Mouse (Mus musculus): ENCODE data around the gene Nr2e3. TPM values are rescaled to one million over a fixed set of nuclear protein-coding genes. Genes with fewer than 3 reads are reported as not detected.
A peak's percentile ranks its signal among the peaks of the same experiment; 100 is the strongest.
"Not testable (repeated sequence)": the region's sequence is repeated elsewhere in the genome, so short reads cannot be mapped to it uniquely, and the experiment has no call there.

Gene Nr2e3
- polyA plus RNA-seq, 1 experiment from 2014 or later: 2.6 TPM

- ATAC-seq (ENCODE audit: insufficient number of reproducible peaks, insufficient read depth, low FRiP score, low TSS enrichment, low read depth): peak; percentile 70
- 0 out of 2 replicates have a peak, but pooled peaks cover 3% of the 10 kb centered on the region for H3K27me3 ChIP-seq
- 0 out of 2 replicates have a peak overlapping the region, but pooled peaks have one; percentile 39 for H3K27ac ChIP-seq
- no peak overlapping the region for H3K9ac ChIP-seq
- no peak overlapping the region for H3K4me3 ChIP-seq
- H3K36me3 ChIP-seq: no peaks in the 10 kb centered on the region
- WGBS: 25% methylated on average over 3 of the region's 3 CpGs
- no peaks in the 10 kb centered on the region for H3K9me3 ChIP-seq
- no peak overlapping the region for H3K4me2 ChIP-seq
- H3K4me1 ChIP-seq: peaks cover 25% of the 10 kb centered on the region
Observed at GRCm38 (mm10) chr9:59964367-59964766, 3.9 kb upstream of the Nr2e3 start.

DNA sequence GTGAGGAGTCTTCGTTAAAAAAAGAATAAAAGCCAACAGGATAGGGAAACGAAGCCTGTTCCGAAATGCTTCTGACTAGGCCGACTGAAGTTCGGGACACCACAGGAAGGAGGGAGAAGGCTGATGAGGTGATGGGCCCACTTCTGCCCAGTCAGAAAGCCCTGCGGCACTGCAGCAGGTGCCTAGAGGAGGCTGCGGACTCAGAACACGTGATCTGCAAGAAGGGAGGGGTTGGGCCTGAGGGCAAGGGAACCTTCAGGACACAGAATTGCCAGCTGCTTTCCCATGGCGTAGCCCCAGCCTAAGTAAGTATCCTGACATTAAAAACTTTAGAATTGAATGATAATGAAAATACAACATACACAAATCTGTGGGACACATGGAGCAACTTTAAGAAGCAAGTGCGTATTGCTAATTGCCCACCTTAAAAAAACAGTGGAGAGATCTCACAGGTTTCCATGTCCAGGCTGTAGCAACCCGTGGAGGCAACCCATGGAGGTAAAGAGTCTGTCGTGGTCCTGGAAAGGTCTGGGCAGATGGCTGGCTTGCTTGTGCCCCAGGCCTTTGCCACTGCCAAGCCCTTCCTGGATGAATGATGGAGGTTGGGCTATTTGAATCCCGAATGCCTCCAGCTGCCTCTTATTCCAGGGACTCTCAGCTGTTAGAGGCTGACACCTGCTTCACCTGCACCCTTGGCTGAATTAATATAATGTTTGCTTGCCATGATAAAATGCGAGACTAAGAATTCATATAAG lies 919 bp upstream of the Nr2e3 start:
- no peaks in the 10 kb centered on the region for H3K9me3 ChIP-seq
- H3K36me3 ChIP-seq: no peaks in the 10 kb centered on the region
- H3K4me1 ChIP-seq: peaks cover 30% of the 10 kb centered on the region
- ATAC-seq (ENCODE audit: insufficient number of reproducible peaks, insufficient read depth, low FRiP score, low TSS enrichment, low read depth): no peak
- 51% methylated on average over 14 of the region's 14 CpGs for WGBS
- H3K27me3 ChIP-seq: no peaks in the 10 kb centered on the region
- no peak overlapping the region for H3K4me3 ChIP-seq
- no peak overlapping the region for H3K27ac ChIP-seq
- no peak overlapping the region for H3K9ac ChIP-seq
- no peak overlapping the region for H3K4me2 ChIP-seq

- Histone ChIP-seq H3K36me3 (no peaks in the 10 kb centered on the region), H3K9ac (no peak overlapping the region), H3K27ac (no peak overlapping the region), H3K4me3 (no peak overlapping the region), H3K9me3 (no peaks in the 10 kb centered on the region), H3K27me3 (no peaks in the 10 kb centered on the region), H3K4me2 (no peak overlapping the region), H3K4me1 (peaks cover 28% of the 10 kb centered on the region)
- ATAC-seq (ENCODE audit: insufficient number of reproducible peaks, insufficient read depth, low FRiP score, low TSS enrichment, low read depth): 0 out of 2 replicates have a peak, but pooled peaks have one; percentile 48
- WGBS: 2% methylated on average over 8 of the region's 8 CpGs
Observed at GRCm38 (mm10) chr9:59959276-59959675, 1.2 kb downstream of the Nr2e3 start.

DNA sequence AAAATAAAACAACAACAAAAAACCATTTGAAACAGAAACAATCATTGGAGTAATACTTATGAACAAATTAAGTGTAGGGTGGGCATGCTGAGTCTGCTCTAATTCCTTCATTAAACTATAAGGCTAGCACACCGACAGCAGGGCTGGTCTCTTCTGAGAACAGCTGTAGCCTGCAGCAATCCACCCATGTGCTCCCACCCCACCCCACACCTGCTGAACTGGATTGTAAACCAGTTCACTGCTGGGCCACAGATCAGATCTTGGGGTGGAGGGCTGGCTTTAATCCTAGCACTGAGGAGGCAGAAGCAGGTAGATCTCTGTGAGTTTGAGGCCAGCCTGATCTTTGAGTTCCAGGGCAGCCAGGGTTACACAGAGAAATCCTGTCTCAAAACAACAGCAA lies 2.3 kb downstream of the Nr2e3 start:
- peaks cover 22% of the 10 kb centered on the region for H3K4me1 ChIP-seq
- not testable (repeated sequence) for H3K9me3 ChIP-seq; H3K27me3 ChIP-seq; H3K27ac ChIP-seq; H3K9ac ChIP-seq; ATAC-seq (ENCODE audit: insufficient number of reproducible peaks, insufficient read depth, low FRiP score, low TSS enrichment, low read depth); H3K4me3 ChIP-seq; H3K4me2 ChIP-seq; H3K36me3 ChIP-seq
- WGBS: 19% methylated on average over 1 of the region's 1 CpGs

GRCm38 (mm10) chr9:59956496-59956895 lies 4.0 kb downstream of the Nr2e3 start:
- 24% methylated on average over 6 of the region's 6 CpGs for WGBS
- Histone ChIP-seq H3K4me2 (peak overlapping the region; percentile 49), H3K4me3 (peak overlapping the region; percentile 26), H3K9ac (peak overlapping the region; percentile 40; the same call in 1 of the 2 replicates), H3K4me1 (peaks cover 22% of the 10 kb centered on the region), H3K27ac (peak overlapping the region; percentile 11; the same call in 1 of the 2 replicates), H3K9me3 (no peaks in the 10 kb centered on the region), H3K36me3 (no peaks in the 10 kb centered on the region), H3K27me3 (no peaks in the 10 kb centered on the region)
- no peak for ATAC-seq (ENCODE audit: insufficient number of reproducible peaks, insufficient read depth, low FRiP score, low TSS enrichment, low read depth)

DNA sequence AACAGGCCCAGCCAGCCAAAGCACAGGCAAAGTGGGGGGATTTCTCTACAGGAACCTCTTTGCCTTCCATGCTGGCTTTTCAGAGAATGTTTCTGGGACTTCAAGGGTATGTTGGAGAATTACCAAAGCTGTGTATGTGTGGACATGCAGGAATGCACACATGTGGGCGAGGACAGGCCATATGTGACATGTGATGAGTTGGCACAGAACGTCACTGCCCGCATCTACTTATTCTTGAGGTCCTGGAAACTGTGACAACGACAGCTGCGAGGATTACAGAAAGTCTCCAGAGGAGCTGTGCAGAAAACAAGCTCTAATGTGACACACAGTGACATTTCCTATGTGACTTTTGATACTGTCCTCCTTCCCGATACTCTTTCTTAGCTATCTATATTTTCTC lies 4.8 kb downstream of the Nr2e3 start:
- no peak overlapping the region for H3K9ac ChIP-seq
- H3K4me2 ChIP-seq: peak overlapping the region; percentile 49; the same call in 1 of the 2 replicates
- no peak overlapping the region for H3K4me3 ChIP-seq
- peaks cover 18% of the 10 kb centered on the region for H3K4me1 ChIP-seq
- 56% methylated on average over 6 of the region's 6 CpGs for WGBS
- no peak for ATAC-seq (ENCODE audit: insufficient number of reproducible peaks, insufficient read depth, low FRiP score, low TSS enrichment, low read depth)
- H3K27me3 ChIP-seq: no peaks in the 10 kb centered on the region
- H3K36me3 ChIP-seq: no peaks in the 10 kb centered on the region
- H3K27ac ChIP-seq: peak overlapping the region; percentile 57
- H3K9me3 ChIP-seq: no peaks in the 10 kb centered on the region

DNA sequence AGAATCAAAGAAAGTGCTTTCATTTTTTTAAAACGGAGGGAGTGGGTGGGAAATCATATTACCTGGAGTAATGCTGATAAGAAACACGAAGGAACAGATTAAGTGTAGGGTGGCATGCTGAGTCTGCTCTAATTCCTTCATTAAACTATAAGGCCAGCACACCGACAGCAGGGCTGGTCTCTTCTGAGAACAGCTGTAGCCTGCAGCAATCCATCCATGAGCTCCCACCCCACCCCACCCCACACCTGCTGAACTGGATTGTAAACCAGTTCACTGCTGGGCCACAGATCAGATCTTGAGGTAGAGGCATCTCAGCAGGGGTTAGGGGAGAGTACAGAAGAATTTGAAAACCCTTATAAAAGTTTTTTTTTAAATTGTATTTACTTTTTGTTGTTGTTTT lies 5.3 kb downstream of the Nr2e3 start:
- Histone ChIP-seq H3K4me2 (no peak overlapping the region; the same call in 1 of the 2 replicates), H3K9ac (no peak overlapping the region), H3K4me1 (peaks cover 18% of the 10 kb centered on the region), H3K27me3 (no peaks in the 10 kb centered on the region), H3K27ac (peak overlapping the region; percentile 57; the same call in 1 of the 2 replicates), H3K9me3 (no peaks in the 10 kb centered on the region), H3K4me3 (no peak overlapping the region), H3K36me3 (no peaks in the 10 kb centered on the region)
- WGBS: 48% methylated on average over 3 of the region's 3 CpGs
- no peak for ATAC-seq (ENCODE audit: insufficient number of reproducible peaks, insufficient read depth, low FRiP score, low TSS enrichment, low read depth)

DNA sequence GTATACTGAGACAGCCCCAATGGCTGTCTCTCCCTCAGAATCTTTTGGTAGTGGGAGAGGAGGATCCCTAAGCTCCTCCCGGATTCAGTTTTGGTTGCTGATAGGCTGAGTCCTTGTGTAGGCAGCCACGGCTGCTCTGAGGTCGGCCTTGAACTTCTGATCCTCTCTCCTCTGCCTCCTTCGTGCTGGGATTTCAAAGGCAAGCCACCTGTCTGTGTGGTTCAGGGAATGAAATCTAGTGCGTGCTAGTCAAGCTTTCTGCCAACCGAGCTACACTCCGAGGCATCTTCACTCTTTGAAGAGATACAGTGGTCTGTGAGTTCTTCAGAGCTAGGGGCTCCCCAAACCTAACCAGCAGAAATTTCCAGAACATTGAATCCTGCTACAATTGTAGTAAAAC lies 6.9 kb downstream of the Nr2e3 start:
- H3K9me3 ChIP-seq: no peaks in the 10 kb centered on the region
- H3K4me3 ChIP-seq: no peak overlapping the region
- H3K4me2 ChIP-seq: no peak overlapping the region
- 74% methylated on average over 7 of the region's 7 CpGs for WGBS
- H3K36me3 ChIP-seq: no peaks in the 10 kb centered on the region
- H3K27ac ChIP-seq: no peak overlapping the region
- no peak for ATAC-seq (ENCODE audit: insufficient number of reproducible peaks, insufficient read depth, low FRiP score, low TSS enrichment, low read depth)
- H3K27me3 ChIP-seq: no peaks in the 10 kb centered on the region
- no peak overlapping the region for H3K9ac ChIP-seq
- peaks cover 14% of the 10 kb centered on the region for H3K4me1 ChIP-seq

- Histone ChIP-seq H3K4me2 (no peak overlapping the region), H3K36me3 (no peaks in the 10 kb centered on the region), H3K4me3 (no peak overlapping the region), H3K9me3 (no peaks in the 10 kb centered on the region), H3K27me3 (no peaks in the 10 kb centered on the region), H3K4me1 (peaks cover 14% of the 10 kb centered on the region), H3K27ac (no peak overlapping the region), H3K9ac (no peak overlapping the region)
- 58% methylated on average over 8 of the region's 8 CpGs for WGBS
- ATAC-seq (ENCODE audit: insufficient number of reproducible peaks, insufficient read depth, low FRiP score, low TSS enrichment, low read depth): no peak
Observed at GRCm38 (mm10) chr9:59952515-59953070, 7.9 kb downstream of the Nr2e3 start.

DNA sequence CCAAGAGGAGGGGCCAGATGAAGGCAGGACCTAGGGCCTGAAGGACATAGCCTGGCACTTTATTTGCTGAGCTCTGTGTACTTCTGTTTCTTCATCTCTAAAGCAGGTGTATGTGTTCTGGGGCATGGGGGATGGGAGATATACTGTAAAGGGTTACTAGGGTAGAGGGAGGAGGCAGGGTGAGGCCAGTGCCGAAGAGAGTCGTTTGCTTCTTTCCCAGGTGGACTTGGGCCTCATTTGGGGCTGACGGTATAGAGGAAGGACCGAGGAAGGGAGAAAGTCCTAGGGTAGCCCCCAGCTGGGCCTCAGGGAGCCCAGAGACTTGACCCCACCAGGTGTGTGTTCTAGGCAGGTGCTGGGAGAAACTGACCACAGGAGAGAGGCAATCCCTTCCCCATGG lies 8.5 kb downstream of the Nr2e3 start:
- Histone ChIP-seq H3K27me3 (no peaks in the 10 kb centered on the region), H3K9me3 (no peaks in the 10 kb centered on the region), H3K9ac (no peak overlapping the region), H3K4me3 (no peak overlapping the region), H3K4me1 (peaks cover 14% of the 10 kb centered on the region), H3K36me3 (no peaks in the 10 kb centered on the region), H3K27ac (no peak overlapping the region), H3K4me2 (no peak overlapping the region)
- no peak for ATAC-seq (ENCODE audit: insufficient number of reproducible peaks, insufficient read depth, low FRiP score, low TSS enrichment, low read depth)
- WGBS: 77% methylated on average over 4 of the region's 4 CpGs

DNA sequence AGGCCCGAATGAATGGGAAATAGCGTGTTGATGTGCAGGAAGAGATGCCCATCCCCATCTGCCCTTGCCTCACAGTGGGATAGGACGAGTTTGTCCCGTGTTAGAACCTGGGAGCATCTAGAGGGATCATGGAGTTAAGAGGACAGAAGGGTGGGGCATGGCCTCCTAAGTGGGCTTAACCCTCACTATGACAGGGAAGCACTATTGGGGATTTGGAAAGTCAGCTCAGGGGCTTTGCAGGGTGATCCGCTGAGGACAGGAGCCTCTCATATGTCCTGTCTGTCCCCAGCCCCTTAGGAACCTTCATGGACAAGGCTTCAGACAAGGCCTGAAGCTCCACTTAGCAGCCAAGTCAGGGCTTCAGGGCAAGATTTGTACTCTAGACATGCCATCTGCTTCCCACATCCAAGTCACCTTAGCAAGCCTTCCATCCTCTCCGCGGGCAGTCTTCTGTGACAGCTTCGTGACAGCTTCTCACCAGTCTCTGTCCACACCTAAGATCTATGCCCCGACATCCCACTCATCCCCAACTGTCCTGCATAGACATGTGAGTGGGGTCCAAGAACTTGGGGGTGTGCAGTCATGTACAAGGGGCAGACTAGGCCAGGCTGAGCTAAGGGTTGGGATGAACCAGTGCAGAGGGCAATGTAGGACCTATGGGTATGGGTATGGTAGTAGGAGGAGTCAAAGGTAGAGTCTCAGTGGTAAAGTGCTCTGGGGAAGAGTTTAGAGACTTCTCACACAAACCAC lies 9.3 kb downstream of the Nr2e3 start:
- WGBS: 92% methylated on average over 9 of the region's 9 CpGs
- Histone ChIP-seq H3K4me2 (no peak overlapping the region), H3K4me3 (no peak overlapping the region), H3K4me1 (peaks cover 8% of the 10 kb centered on the region), H3K9me3 (no peaks in the 10 kb centered on the region), H3K27me3 (no peaks in the 10 kb centered on the region), H3K36me3 (no peaks in the 10 kb centered on the region), H3K9ac (no peak overlapping the region), H3K27ac (no peak overlapping the region)
- no peak for ATAC-seq (ENCODE audit: insufficient number of reproducible peaks, insufficient read depth, low FRiP score, low TSS enrichment, low read depth)

Measured in embryonic facial prominence, embryonic 13.5 days (tissue).